Mouse (Mus musculus): ENCODE measurements around the gene Hhipl2. TPM values are rescaled to one million over a fixed set of nuclear protein-coding genes. Genes with fewer than 3 reads are reported as not detected.

Gene Hhipl2
- total RNA-seq, 2 experiments from 2014 or later = not detected

- no peak for ATAC-seq (replicated peaks; ENCODE audit: low FRiP score, poor library complexity, severe bottlenecking)
Measured at GRCm38 (mm10) chr1:183442015-183442774, 24.2 kb downstream of the Hhipl2 start.

GRCm38 (mm10) chr1:183453066-183453465 is 35.1 kb downstream of the Hhipl2 start:
- no peak for ATAC-seq (replicated peaks; ENCODE audit: low FRiP score, poor library complexity, severe bottlenecking)

Other genes with a start within 250 kb of the Hhipl2 start
- 1.0 and 3.8 TPM in 2 replicates for gene Disp1, start 196.7 kb upstream of the Hhipl2 start, total RNA-seq (2015; ENCODE audit: low replicate concordance)
- gene Disp1, start 196.7 kb upstream of the Hhipl2 start, total RNA-seq (2017; ENCODE audit: low replicate concordance) = 0.28 and 1.4 TPM in 2 replicates
- 17.6 and 21.5 TPM in 2 replicates for gene Aida, start 121.6 kb upstream of the Hhipl2 start, total RNA-seq (2015; ENCODE audit: low replicate concordance)
- 40.0 and 41.5 TPM in 2 replicates for gene Aida, start 121.6 kb upstream of the Hhipl2 start, total RNA-seq (2017; ENCODE audit: low replicate concordance)
- 13.6 and 16.3 TPM in 2 replicates for gene Brox, start 120.9 kb upstream of the Hhipl2 start, total RNA-seq (2015; ENCODE audit: low replicate concordance)
- 29.8 and 32.1 TPM in 2 replicates for gene Brox, start 120.9 kb upstream of the Hhipl2 start, total RNA-seq (2017; ENCODE audit: low replicate concordance)
- gene Mia3, start 48.7 kb upstream of the Hhipl2 start, total RNA-seq (2015; ENCODE audit: low replicate concordance) = 14.6 and 24.2 TPM in 2 replicates
- 27.3 and 34.7 TPM in 2 replicates for gene Mia3, start 48.7 kb upstream of the Hhipl2 start, total RNA-seq (2017; ENCODE audit: low replicate concordance)
- gene Taf1a, start 29.2 kb upstream of the Hhipl2 start, total RNA-seq (2015; ENCODE audit: low replicate concordance) = 8.2 TPM in 1 of 2 replicates, not detected in the other
- gene Taf1a, start 29.2 kb upstream of the Hhipl2 start, total RNA-seq (2017; ENCODE audit: low replicate concordance) = 1.5 and 4.2 TPM in 2 replicates

Data from erythroblast, adult 5-6 weeks (primary cell).